Mouse (Mus musculus) liver, adult 2 months (tissue): ENCODE measurements around the gene Hspb6. TPM values are rescaled to one million over a fixed set of nuclear protein-coding genes. Genes with fewer than 3 reads are reported as not detected.

ENCODE experiments used
- DNase-seq: peaks from one replicate; pipeline ENCODE4 v3.0.0-alpha.2; 2011; ENCODE audit warnings: low read depth, low spot score; ENCODE audit errors: extremely low read depth
- H3K27ac ChIP-seq: fragments of 200-500 bp; replicated peaks from 2 replicates; pipeline ENCODE4 v1.5.1; 2012; ENCODE audit warnings: low read depth, mild to moderate bottlenecking, control low read depth, inconsistent platforms, low read length; ENCODE audit not compliant: insufficient read depth
- H3K27me3 ChIP-seq: fragments of 200-500 bp; 2 replicates; pipeline ENCODE4 v1.6.1; 2012; ENCODE audit warnings: mild to moderate bottlenecking, moderate library complexity, low read length, inconsistent platforms; ENCODE audit not compliant: control insufficient read depth, insufficient read depth
- H3K36me3 ChIP-seq: fragments of 200-500 bp; 2 replicates; pipeline ENCODE4 v1.6.1; 2012; ENCODE audit warnings: low read length, inconsistent platforms; ENCODE audit not compliant: control insufficient read depth, insufficient read depth
- H3K4me1 ChIP-seq: fragments of 200-500 bp; 2 replicates; pipeline ENCODE4 v1.6.1; 2011; ENCODE audit warnings: low read length; ENCODE audit not compliant: control insufficient read depth, insufficient read depth
- H3K4me3 ChIP-seq: fragments of 200-500 bp; 2 replicates; pipeline ENCODE4 v1.5.1; 2011; ENCODE audit warnings: low read depth, mild to moderate bottlenecking, control low read depth, low read length, moderate library complexity; ENCODE audit not compliant: insufficient read depth
- H3K79me2 ChIP-seq: fragments of 200-500 bp; 2 replicates; pipeline ENCODE4 v1.6.1; 2012; ENCODE audit warnings: inconsistent platforms, mild to moderate bottlenecking, low read length, moderate library complexity; ENCODE audit not compliant: control insufficient read depth, insufficient read depth
- H3K9ac ChIP-seq: fragments of 200-500 bp; 2 replicates; pipeline ENCODE4 v1.6.1; 2012; ENCODE audit warnings: low read depth, mild to moderate bottlenecking, control low read depth, inconsistent platforms, low read length
- CTCF ChIP-seq: fragments of 200-500 bp; IDR thresholded peaks from 2 replicates; pipeline ENCODE4 v1.5.1; 2011; ENCODE audit warnings: low read depth, low read length, control low read depth
- POLR2A ChIP-seq: fragments of 200-500 bp; IDR thresholded peaks from 2 replicates; pipeline ENCODE4 v1.6.1; 2011; ENCODE audit warnings: low read length, control low read depth; ENCODE audit not compliant: insufficient read depth; ENCODE audit errors: extremely low read depth
- WGBS: fragments of 180-500 bp; shearing (Covaris S2); methylation state at CpG from one replicate; pipeline ENCODE4 v1.1.7; 2018; 5-methylcytosine and 5-hydroxymethylcytosine counted together
- polyA plus RNA-seq: library from polyadenylated mRNA; depleted of rRNA; stranded (reverse); fragments of >200 nt; gene quantifications from 2 replicates; pipeline ENCODE4 v1.2.3, GENCODE M21; 2012
- total RNA-seq: library from RNA; depleted of rRNA; stranded (reverse); fragments of >200 nt; gene quantifications from 2 replicates; pipeline ENCODE4 v1.2.3, GENCODE M21; 2014

The Hspb6 gene
- total and polyA plus RNA-seq, 2 experiments = 2.5 to 29.2 TPM

- TF ChIP-seq POLR2A (no peak), CTCF (peak; percentile 87)
- no peaks in the 10 kb centered on the region for H3K36me3 ChIP-seq
- 8% methylated on average over 40 of the region's 40 CpGs for WGBS
- H3K27ac ChIP-seq = peak overlapping the region; percentile 91
- peaks cover 16% of the 10 kb centered on the region for H3K79me2 ChIP-seq
- H3K4me1 ChIP-seq = peaks cover 7% of the 10 kb centered on the region; the same call in 1 of the 2 replicates
- no peaks in the 10 kb centered on the region for H3K27me3 ChIP-seq
- H3K4me3 ChIP-seq = peak overlapping the region; percentile 68
- DNase-seq = peak; percentile 83
- H3K9ac ChIP-seq = peak overlapping the region; percentile 75
Measured at GRCm38 (mm10) chr7:30589435-30590301, 37.7 kb downstream of the Hspb6 start.

- Histone ChIP-seq H3K4me3 (no peak overlapping the region), H3K4me1 (peaks cover 7% of the 10 kb centered on the region; the same call in 1 of the 2 replicates), H3K79me2 (peaks cover 16% of the 10 kb centered on the region), H3K27me3 (no peaks in the 10 kb centered on the region), H3K9ac (peak overlapping the region; percentile 75), H3K36me3 (no peaks in the 10 kb centered on the region), H3K27ac (peak overlapping the region; percentile 91)
- TF ChIP-seq POLR2A = no peak
- no peak for TF ChIP-seq CTCF
- 80% methylated on average over 9 of the region's 9 CpGs for WGBS
- DNase-seq = no peak
Measured at GRCm38 (mm10) chr7:30590927-30591604, 39.1 kb downstream of the Hspb6 start.

- H3K4me1 ChIP-seq = peaks cover 7% of the 10 kb centered on the region; the same call in 1 of the 2 replicates
- H3K9ac ChIP-seq = no peak overlapping the region
- no peak overlapping the region for H3K4me3 ChIP-seq
- no peak for DNase-seq
- no peaks in the 10 kb centered on the region for H3K27me3 ChIP-seq
- H3K36me3 ChIP-seq = no peaks in the 10 kb centered on the region
- WGBS = 88% methylated on average over 4 of the region's 4 CpGs
- H3K27ac ChIP-seq = no peak overlapping the region
- no peak for TF ChIP-seq POLR2A
- no peak for TF ChIP-seq CTCF
- peaks cover 15% of the 10 kb centered on the region for H3K79me2 ChIP-seq
Measured at GRCm38 (mm10) chr7:30591605-30591951, 39.6 kb downstream of the Hspb6 start.

GRCm38 (mm10) chr7:30592772-30593423 is 40.9 kb downstream of the Hspb6 start:
- TF ChIP-seq CTCF = no peak
- no peak for TF ChIP-seq POLR2A
- H3K27me3 ChIP-seq = no peaks in the 10 kb centered on the region
- H3K9ac ChIP-seq = no peak overlapping the region
- H3K4me3 ChIP-seq = no peak overlapping the region
- H3K27ac ChIP-seq = no peak overlapping the region
- WGBS = 83% methylated on average over 5 of the region's 5 CpGs
- H3K36me3 ChIP-seq = no peaks in the 10 kb centered on the region
- DNase-seq = no peak
- H3K4me1 ChIP-seq = peaks cover 5% of the 10 kb centered on the region; the same call in 1 of the 2 replicates
- H3K79me2 ChIP-seq = peaks cover 4% of the 10 kb centered on the region; the same call in 1 of the 2 replicates

- Histone ChIP-seq H3K27me3 (no peaks in the 10 kb centered on the region), H3K4me3 (no peak overlapping the region), H3K9ac (no peak overlapping the region), H3K4me1 (peaks cover 5% of the 10 kb centered on the region; the same call in 1 of the 2 replicates), H3K36me3 (no peaks in the 10 kb centered on the region), H3K27ac (no peak overlapping the region), H3K79me2 (no peaks in the 10 kb centered on the region; the same call in 1 of the 2 replicates)
- WGBS = 86% methylated on average over 10 of the region's 10 CpGs
- no peak for DNase-seq
- TF ChIP-seq CTCF (no peak), POLR2A (no peak)
Measured at GRCm38 (mm10) chr7:30593579-30594509, 41.9 kb downstream of the Hspb6 start.
